In the genomic region with DNA sequence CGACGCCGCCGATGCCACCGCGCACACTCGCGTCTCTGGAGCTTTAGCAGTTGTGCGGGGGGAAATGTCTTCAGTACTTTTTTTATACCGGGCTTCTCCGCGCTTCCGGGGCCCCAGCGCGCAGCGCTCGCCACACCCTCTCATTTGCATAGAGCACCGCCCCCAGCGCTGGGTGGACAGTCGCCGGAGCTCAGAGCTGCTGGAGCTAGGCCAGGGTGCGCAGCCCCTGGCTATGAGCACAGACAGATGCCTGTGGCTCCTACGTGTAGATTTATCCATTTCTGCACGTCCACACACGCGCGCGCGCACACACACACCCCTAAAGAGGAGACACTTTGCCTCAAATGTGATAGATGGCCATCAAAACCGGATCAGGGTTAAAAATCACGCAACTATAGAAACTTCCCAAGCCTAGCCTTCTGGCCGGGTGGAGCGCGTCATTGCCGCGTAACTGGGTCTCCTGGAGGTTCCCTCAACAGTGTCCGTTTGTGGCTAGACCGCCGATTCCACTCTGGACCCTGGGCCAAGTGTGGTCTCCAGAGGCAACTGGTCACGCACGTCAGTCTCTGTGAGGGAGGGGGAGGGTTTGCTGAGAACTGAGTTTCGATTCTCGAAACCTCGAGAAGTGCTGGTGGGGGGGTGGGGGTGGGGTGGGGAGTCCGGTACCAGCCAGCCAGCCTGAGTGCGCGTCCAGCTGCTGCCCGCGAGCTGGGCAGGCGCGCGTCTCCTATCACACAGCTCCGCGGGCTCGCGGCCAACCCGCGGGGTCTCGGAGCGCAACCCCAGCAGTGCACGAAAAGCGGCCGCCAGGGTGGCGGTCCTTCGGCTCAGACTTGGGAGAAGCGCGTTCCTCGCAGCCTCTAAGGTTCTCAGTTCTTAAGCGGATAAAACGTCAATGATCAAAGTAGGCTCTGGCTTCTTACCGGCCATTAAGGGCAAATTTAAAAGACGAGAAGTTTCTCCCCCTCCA, we compare ENCODE assay signal across 8 mouse cellular contexts. TPM values are rescaled to one million over a fixed set of nuclear protein-coding genes. Genes with fewer than 3 reads are reported as not detected.
DNase-seq lines count a peak whose midpoint lies in the region; ATAC-seq lines count a peak whose summit lies in the region.

Gene Tent5a, minus strand, starts transcription at position 107 of the 970 bp plus-strand sequence.

- H3K4me3 ChIP-seq in intestine, embryonic 16.5 days (ENCODE audit: low read length), result peak within 1 kb of the TSS; percentile 84
- H3K4me3 ChIP-seq in midbrain, embryonic 10.5 days, result peak within 1 kb of the TSS; percentile 79

- peak within 1 kb of the TSS; percentile 88 for H3K4me2 ChIP-seq in intestine, embryonic 16.5 days (ENCODE audit: low read depth, low read length)

- H3K9me3 ChIP-seq in intestine, embryonic 16.5 days (ENCODE audit: control insufficient read depth, low read length), result no peaks in the 10 kb centered on the region
- no peaks in the 10 kb centered on the region for H3K9me3 ChIP-seq in midbrain, embryonic 10.5 days (replicated peaks)

- DNase-seq in adrenal gland, adult (ENCODE audit: inconsistent age in 2 of 2, low spot score in 1 of 2), result peak; percentile 89 to 96
- peak; percentile 80 for DNase-seq in embryo, embryonic 9.5 days (ENCODE audit: extremely low spot score)
- peak; percentile 73 to 90 for DNase-seq in gastrocnemius, postnatal 4 days (ENCODE audit: low spot score in 2 of 2)
- peak; percentile 75 for DNase-seq in left cerebral cortex, postnatal 4 days
- peak; percentile 88 for DNase-seq in midbrain, embryonic 10.5 days (ENCODE audit: low spot score)
- peak; percentile 25 to 30 for DNase-seq in right cerebral cortex, postnatal 36 days (ENCODE audit: low spot score in 2 of 2)
- DNase-seq in urinary bladder, postnatal 4 days (ENCODE audit: low spot score in 2 of 2), result peak; percentile 83 to 84

- H3K36me3 ChIP-seq in intestine, embryonic 16.5 days (ENCODE audit: control insufficient read depth, insufficient read depth, low read length), result no peaks in the 10 kb centered on the region
- H3K36me3 ChIP-seq in midbrain, embryonic 10.5 days, result no peaks in the 10 kb centered on the region

- WGBS in intestine, embryonic 16.5 days, result under 1% methylated on average over 72 of the region's 72 CpGs
- WGBS in midbrain, embryonic 10.5 days, result under 1% methylated on average over 72 of the region's 72 CpGs

- peak; percentile 96 for ATAC-seq in intestine, embryonic 16.5 days

- peak within 1 kb of the TSS; percentile 86 for H3K9ac ChIP-seq in intestine, embryonic 16.5 days (ENCODE audit: low read depth, low read length)

- no peaks in the 10 kb centered on the region for H3K27me3 ChIP-seq in intestine, embryonic 16.5 days (replicated peaks; ENCODE audit: control insufficient read depth, insufficient read depth, low read length)
- peaks cover 32% of the 10 kb centered on the region for H3K27me3 ChIP-seq in midbrain, embryonic 10.5 days (ENCODE audit: low read depth, poor library complexity, severe bottlenecking)

- no peaks in the 10 kb centered on the region for H3K4me1 ChIP-seq in intestine, embryonic 16.5 days (ENCODE audit: control insufficient read depth, insufficient read depth, low read length)
- peaks cover 10% of the 10 kb centered on the region for H3K4me1 ChIP-seq in midbrain, embryonic 10.5 days

- intact Hi-C loops in left cerebral cortex, postnatal 4 days (cut with DNase I), result loop anchor here (5.0 to 10.0 kb wide), 5 partner anchors 367 to 1520 kb away; partner anchors contain the start of gene Elovl4

- H3K27ac ChIP-seq in intestine, embryonic 16.5 days (ENCODE audit: low read length), result peak within 1 kb of the TSS; percentile 95
- peak within 1 kb of the TSS; percentile 68 for H3K27ac ChIP-seq in midbrain, embryonic 10.5 days (replicated peaks)

RNA-seq across cellular contexts. Expression of gene Tent5a, which starts in this region (rescaled TPM):
- 10 to 100 TPM; 13.5 to 14.1 TPM for total RNA-seq in gastrocnemius, postnatal 4 days (2021)
- 17.0 and 18.0 TPM in 2 replicates for polyA plus RNA-seq in intestine, embryonic 16.5 days (2015; fragmentation: Nextera tagmentation; extraction: Ambion mirVana)
- total RNA-seq in left cerebral cortex, postnatal 4 days (2021), result 1 to 10 TPM; 2.0 to 2.1 TPM
- polyA plus RNA-seq in midbrain, embryonic 10.5 days (2016; fragmentation: Nextera tagmentation; extraction: Ambion mirVana), result 2.0 and 3.6 TPM in 2 replicates

Comparison
In these comparisons a context has a peak if more than half of its experiments do, and no peak if none do; other contexts are left out.
1. Peak in every context shown above with its lines: DNase-seq, ATAC-seq, H3K4me3 ChIP-seq and H3K27ac ChIP-seq.
2. RNA of gene Tent5a (total RNA-seq): 13.5 to 14.1 TPM in gastrocnemius, postnatal 4 days; 2.0 to 2.1 TPM in left cerebral cortex, postnatal 4 days; every median in the first group is over 4 times any median in the second.
3. DNase-seq: peak in every context shown above with its lines; median percentile 92 in adrenal gland, adult; 88 in midbrain, embryonic 10.5 days; 84 in urinary bladder, postnatal 4 days; 82 in gastrocnemius, postnatal 4 days; 80 in embryo, embryonic 9.5 days; 75 in left cerebral cortex, postnatal 4 days; 28 in right cerebral cortex, postnatal 36 days.